Mouse (Mus musculus): ENCODE results near the gene A030014E15Rik.

GRCm38 (mm10) chr1:82900567-82900966 is 24.1 kb upstream of the A030014E15Rik start:
- TF ChIP-seq HCFC1 (IDR thresholded peaks at IDR 0.05; ENCODE audit: borderline replicate concordance, insufficient read depth, low read length) (no peak), ZC3H11A (IDR thresholded peaks at IDR 0.05; ENCODE audit: borderline replicate concordance, low read depth, low read length) (no peak), ZNF384 (IDR thresholded peaks at IDR 0.05; ENCODE audit: low read depth, low read length) (no peak), CHD2 (IDR thresholded peaks at IDR 0.05; ENCODE audit: low read depth, low read length) (no peak)
